Mouse (Mus musculus): ENCODE data around the gene Cadps. TPM values are rescaled to one million over a fixed set of nuclear protein-coding genes. Genes with fewer than 3 reads are reported as not detected.

The Cadps gene
- polyA plus RNA-seq, 1 experiment from 2014 or later = 4.7 TPM

DNA sequence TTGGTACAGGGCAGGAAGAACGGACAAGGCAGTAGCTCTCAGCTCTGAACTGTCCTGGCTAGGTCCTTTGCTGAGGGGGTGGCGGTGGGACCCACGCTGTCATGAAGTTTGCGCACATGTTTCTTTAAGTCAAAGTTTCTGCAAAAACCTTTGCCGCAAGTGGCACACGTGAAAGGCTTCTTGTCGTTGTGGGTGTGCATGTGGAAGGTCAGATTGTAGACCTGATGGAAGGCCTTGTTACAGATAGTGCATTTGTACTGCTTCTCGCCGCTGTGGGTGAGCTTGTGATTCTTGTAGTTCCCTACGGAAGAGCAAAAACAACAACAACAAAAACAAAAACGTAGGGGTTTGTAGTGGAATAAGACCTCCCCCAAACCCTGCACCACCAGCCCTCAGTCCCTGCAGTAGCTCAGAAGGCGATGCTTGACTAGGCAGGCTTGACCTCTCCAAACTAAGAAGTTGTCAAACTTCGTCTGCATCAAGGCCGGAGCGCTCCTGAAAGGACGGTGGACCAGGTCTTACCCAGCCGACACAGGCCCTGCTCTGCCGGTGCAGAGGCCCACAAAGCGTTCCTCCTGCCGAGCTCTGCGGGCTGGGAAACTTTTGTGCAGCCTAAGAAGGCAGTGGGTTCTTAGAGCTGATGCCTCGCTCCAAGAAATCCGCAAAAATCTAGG lies 480.3 kb downstream of the Cadps start:
- DNase-seq (ENCODE audit: low spot score) = no peak

DNA sequence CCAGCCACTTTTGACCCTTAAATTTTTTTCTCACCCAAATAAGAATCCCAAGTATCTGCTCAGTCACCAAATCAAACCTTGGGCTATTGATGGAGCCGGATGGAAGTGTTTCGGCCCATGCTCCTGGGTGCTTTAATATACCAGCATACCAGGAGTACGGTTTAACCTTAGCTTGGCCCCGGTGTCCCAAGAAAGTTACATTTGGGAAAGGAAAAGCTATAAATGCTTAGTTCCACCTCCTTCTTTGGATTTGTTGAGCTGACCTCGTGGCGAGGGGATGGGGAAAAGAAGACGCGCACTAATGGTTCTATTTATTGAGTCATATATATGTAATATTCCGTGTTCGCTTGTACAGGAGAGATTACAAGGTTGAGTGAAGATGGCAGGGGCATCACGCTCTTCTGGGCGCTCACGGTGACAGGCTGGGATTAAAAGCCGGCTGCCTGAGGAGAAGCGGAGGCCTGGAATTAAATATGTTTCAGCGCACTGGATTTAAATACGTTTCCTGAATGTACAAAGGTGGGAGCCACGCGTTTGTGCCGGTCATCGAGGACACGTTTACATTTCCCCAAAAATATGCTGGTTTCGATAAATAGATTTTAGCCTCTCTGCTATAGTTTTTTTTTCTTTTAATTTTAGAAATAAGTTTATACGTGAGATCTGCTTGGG lies 481.0 kb downstream of the Cadps start:
- no peak for DNase-seq (ENCODE audit: low spot score)

DNA sequence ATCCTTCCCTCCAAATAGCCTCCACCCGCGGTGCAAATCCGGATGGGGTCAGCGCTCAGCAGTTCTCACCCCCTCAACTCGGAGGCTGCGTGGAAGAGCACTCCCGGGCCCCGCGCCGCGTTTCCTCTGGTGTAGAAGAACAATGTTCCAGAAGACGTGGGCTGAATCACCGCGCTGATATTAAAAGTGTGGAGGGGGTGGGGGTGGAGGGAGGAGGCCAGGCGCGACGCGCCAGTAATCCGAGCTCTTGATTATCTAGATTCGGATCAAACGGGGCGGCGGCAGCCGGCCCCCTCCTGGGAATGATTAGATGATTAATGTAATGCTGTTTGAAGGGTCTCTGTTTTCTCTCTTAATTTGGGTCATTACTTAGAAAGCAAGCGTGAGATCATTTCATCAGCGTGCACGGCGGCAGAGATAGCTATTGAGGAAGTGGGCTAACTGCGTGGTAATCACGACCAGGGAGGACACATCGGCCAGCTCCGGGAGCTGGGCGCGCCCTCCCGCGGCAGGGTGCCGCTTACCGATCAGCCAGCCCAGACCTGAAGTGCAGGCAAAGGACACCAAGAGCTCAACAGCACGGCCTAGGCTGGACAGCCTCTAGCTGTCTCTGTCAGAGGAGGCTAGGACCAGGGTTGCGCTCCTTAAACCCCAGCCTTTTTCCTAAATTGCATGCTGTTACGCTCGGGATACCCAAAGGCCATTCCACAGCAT lies 481.6 kb downstream of the Cadps start:
- no peak for DNase-seq (ENCODE audit: low spot score)

DNA sequence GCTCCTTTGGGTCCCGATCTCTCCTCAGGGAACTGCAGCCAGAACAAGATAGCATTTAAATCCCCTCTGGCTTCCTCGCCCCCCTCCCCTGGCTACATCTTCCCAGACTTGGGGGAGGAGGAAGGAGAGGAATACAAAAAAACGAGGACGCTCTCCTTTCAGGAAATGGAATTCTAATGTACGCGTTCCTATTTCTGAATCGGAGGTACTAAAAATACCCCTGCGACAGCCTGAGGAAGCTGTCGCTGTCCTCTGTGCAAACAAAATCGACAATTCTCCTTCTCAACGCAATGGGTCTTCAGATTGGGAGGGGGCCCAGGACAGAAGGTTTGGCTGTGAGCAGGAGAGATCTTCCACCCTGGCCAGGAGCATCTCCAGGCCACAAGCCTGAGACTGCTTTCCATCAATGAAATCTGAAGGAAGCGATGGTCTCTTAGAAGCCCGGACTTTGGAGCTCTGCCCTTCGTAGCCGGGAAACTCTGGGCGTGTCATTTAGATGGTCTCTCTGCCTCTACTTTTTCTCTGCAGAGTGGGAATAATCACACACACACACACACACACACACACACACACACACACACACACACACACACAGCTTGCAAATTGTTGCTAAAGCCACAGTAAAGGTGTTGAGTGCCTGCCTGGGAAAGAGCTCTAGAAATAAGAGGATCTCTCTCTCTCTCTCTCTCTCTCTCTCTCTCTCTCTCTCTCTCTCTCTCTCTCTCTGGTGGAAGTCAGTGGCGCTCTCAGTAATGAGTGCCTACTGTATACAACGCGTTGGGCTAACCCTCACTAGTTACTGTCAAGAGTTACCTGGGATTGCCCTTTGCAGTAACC lies 482.4 kb downstream of the Cadps start:
- DNase-seq (ENCODE audit: low spot score) = no peak

DNA sequence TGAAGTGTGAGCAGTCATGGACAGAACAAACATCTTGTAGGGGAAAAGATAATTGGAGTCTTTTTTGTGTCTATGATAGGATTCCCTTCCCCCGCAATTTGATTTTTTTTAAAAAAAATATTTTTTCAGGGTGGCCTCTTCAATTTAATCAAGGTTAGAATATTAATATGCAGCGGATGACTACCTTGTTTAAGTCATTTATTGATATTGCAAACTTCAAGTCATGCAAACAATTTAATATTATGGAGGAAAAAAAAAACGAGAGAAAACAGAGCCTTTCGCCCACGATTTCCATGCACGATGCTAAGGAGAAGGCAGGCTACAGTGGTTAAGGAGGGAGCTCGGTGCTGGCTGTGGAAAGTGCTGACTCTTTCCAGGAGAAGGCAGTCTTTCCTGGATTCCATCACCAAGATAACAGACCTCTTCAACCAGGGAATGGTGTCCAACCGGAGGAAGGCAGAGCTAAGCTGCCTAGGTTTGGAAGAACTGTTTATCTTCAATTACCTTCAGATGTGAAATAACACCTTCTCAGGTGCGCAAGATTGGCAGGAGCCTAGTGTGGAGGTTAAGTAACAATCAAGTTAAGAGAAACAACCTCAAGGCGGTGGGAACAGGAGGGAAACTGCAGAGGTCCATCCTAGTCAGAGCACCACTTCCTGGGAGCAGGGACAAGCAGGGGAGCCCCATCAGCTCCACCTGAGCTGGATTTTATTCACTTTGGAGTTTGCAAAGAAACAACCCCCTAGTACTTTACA lies 483.9 kb downstream of the Cadps start:
- DNase-seq (ENCODE audit: low spot score) = no peak

DNA sequence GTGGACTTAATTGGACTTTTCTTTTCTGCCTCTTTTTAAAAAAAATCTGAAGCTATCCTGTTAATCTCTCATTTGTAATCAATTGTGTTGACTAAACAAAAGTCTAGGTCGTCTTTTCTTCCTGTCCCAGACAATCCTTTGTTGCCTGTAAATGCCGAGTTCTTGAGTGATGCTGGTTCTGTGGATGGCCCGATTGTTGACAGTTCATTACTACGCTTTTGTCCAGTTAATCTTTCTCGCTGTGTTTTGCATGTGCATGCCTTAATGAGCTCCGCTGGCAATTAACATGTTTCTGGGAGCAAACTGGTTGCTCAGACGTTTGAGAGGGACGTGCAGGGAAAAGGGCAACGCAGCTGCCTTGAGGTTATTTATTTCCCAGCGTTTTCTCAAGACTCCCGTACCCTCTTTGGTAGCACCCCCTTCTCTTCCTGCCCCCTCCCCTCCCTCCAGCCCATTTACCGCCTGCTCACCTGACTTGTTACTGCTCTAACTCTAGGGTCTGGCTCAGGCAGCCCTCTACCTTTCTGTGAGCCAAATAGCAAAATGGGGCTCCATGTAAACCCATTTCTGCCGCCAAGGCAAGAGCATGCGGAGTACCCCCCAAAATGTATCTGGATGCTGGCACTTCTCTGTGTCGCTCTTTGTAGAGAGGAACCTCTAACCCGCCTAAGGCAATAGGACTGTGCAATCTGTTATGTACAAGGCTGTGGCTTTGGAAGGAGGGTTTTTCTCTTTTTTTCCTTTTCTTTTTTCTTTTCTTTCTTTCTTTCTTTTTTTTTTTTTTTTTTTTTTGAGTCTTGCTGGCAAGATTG lies 484.7 kb downstream of the Cadps start:
- no peak for DNase-seq (ENCODE audit: low spot score)

DNA sequence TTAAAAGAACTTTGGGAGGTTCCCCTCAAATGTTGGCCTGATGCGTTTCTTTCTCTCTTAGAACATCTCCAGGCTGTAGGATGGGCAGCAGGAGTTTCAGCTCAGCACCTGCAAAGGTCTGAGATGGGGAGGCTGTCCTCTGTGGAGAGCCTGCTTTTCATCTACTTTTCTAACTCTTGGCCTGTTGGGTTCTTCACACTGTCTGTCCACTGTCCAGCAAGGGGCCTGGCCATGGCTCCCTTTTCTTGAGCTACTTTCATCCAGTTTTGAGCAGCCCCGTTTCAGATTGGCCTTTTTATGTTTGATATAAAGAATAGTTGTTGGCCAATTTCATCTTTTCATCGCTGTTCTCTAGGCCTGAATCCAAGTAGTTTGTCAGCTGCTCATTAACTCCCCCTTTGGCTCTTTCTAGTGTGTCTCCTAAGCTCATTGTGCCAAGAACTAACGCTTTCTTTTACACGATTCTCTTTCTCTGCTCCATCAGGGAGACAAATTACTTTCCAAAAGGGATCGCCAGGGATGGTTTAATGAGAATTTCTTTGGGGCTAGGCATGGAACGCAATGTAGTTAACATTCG lies 485.4 kb downstream of the Cadps start:
- no peak for DNase-seq (ENCODE audit: low spot score)

DNA sequence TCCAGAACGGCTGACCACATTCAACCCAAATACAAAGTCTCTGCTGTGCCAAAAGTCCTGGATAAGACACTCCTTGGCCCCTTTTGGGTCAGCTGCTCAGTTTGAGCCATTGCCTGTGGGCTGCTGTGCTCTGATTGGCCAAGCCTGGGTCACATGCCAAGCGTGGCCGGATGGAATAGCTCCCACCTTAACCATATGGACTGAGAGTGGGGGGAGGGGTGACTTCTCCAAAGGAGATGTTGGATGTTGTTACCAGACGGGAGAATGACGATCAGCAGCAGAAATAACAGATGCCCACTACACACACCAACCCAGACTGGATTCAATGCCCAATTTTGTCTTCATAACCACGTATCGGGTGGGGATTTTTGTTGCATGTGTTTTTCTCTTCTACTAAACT lies 488.0 kb downstream of the Cadps start:
- DNase-seq (ENCODE audit: low spot score) = no peak

DNA sequence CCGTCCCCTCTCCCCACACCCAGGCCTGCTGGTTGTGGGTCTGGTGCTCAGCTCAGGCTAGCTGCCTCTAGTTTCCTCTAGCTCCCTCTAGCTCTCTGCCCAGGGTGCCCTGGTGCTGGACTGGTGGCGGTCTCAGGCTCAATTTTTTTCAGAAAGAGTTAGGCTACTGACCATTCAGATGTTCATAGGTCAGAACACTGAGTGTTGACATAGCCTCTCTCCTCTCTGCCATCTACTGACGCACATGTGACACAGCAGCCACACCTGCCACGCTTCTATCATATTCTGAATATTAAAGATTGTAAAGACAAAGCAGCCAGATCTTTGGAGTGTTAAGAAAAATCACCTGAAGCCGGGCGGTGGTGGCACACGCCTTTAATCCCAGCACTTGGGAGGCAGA lies 489.3 kb downstream of the Cadps start:
- no peak for DNase-seq (ENCODE audit: low spot score)

Measured in thymus, postnatal 0 days (tissue).